ENCODE assay signal across 21 mouse cellular contexts in the genomic region with DNA sequence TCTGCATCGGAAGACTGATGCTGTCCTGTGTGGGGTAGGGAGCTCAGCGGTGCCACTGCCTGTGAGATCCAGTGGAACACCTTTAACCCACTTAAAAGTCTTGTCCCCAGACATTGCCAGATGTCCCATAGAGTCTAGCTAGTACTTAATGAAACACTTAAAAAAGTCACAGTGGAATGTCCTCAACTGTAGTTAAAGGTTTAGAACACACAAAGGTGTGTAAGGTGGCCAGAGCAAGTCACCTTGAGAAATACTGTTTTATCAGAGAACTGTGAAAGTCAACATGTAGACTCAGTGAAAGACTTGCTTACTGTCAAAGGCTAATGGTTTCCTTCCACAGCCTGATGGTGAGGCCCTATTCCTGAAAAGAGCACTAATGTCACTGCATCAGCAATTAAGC.
"Had no signal": no experiment of that assay in that cellular context is flagged by ENCODE, and none has a peak within 500 bp of the region (broad histone marks: within the 10 kb centered on the region; RNA-seq: fewer than 3 reads in every experiment).

No protein-coding gene starts in this region.

- H3K9ac ChIP-seq: liver, embryonic 12.5 days; liver, embryonic 14.5 days; lung, embryonic 14.5 days; midbrain, embryonic 12.5 days; neural tube, embryonic 13.5 days; neural tube, embryonic 15.5 days had no signal

- H3K4me1 ChIP-seq: liver, embryonic 12.5 days; midbrain, embryonic 10.5 days; midbrain, embryonic 12.5 days; neural tube, embryonic 13.5 days; neural tube, embryonic 15.5 days had no signal

- H3K9me3 ChIP-seq: liver, embryonic 12.5 days; midbrain, embryonic 10.5 days; midbrain, embryonic 12.5 days; neural tube, embryonic 13.5 days; neural tube, embryonic 15.5 days had no signal

- H3K27me3 ChIP-seq: liver, embryonic 12.5 days; midbrain, embryonic 12.5 days; neural tube, embryonic 13.5 days; neural tube, embryonic 15.5 days had no signal

- H3K4me2 ChIP-seq: liver, embryonic 12.5 days; lung, embryonic 14.5 days; midbrain, embryonic 12.5 days; neural tube, embryonic 13.5 days; neural tube, embryonic 15.5 days had no signal

- DNase-seq: lung, adult 18-20 months; lung, embryonic 14.5 days; lung, postnatal 14 days; lung, postnatal 4 days; midbrain, embryonic 14.5 days; retina, postnatal 1 day; right cerebral cortex, adult 18-20 months; right cerebral cortex, postnatal 25 days; right cerebral cortex, postnatal 4 days; spleen, adult 18-20 months; thymus, adult 18-20 months; thymus, postnatal 14 days; thymus, postnatal 36 days had no signal

- ATAC-seq: liver, embryonic 12.5 days; midbrain, embryonic 16.5 days had no signal

- H3K27ac ChIP-seq: liver, embryonic 12.5 days; liver, embryonic 14.5 days; midbrain, embryonic 10.5 days; midbrain, embryonic 12.5 days; neural tube, embryonic 13.5 days; neural tube, embryonic 15.5 days had no signal

- H3K4me3 ChIP-seq: liver, embryonic 12.5 days; midbrain, embryonic 10.5 days; midbrain, embryonic 12.5 days; myocyte; neural tube, embryonic 13.5 days; neural tube, embryonic 15.5 days had no signal
